Mouse (Mus musculus) lung, postnatal 25 days (tissue): ENCODE results near the gene Rchy1.

Experiments
- DNase-seq: peaks from one replicate; pipeline ENCODE4 v3.0.0; 2022; ENCODE audit warnings: low spot score

The Rchy1 gene

DNA sequence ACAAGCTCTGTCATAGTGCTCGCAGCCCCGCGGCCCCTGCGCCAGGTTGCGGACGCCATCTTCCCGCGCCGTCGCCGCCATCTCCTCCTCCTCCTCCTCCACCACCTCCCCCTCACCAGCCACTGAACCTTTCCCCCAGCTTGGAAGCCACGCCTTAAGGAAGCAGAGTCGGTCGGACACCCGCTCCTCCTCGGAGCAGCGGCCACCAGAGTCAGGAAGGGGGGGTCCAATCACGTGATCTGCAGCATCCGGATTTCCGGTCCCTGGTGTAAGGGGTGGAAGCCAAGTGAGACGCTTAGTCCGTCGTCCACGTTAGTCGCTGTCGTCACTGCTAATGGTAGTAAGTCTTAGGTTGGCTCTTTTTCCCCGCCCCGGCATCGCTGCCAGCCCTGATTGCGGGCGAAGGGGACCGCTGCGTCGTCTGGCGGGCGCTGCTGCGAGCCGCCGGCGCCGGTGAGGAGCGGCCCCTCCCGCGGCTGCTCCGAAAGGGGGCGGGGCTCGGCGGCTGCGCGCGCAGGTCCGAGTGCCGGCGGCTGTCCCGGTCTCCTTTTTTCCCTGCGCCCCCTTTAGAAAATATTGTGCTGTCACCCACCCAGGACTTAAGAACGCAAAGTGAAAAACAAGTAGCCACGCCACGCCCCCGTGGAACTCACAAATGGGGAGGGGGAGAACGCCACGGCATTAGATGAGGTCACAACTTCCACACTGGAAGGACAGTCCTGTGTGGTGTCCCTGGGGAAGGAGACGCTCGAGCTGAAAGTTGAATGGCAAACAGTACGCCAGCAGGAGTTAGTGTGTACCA lies at the start of gene Rchy1:
Gene Rchy1, minus strand, starts transcription at position 430 of the 802 bp plus-strand sequence.
- DNase-seq: peak; percentile 97

DNA sequence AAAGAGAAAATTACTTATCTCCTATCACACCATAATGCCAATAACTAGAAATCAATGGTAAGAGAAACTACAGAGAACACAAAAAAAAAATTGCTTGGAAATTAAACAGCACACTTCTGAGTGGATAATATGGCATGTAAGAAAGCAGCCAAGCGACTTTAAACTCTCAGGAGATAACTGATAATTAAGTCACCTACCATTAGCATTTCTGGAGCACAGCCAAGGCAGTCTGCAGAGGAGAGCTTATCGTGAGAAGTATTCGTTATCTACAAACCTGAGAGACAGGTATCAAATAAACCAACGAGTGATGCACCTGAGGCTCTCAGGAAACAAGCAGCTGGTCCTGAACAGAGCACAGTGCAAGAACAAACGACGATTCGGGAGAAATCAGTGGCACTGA lies 48.9 kb upstream of the Rchy1 start:
- DNase-seq: no peak

DNA sequence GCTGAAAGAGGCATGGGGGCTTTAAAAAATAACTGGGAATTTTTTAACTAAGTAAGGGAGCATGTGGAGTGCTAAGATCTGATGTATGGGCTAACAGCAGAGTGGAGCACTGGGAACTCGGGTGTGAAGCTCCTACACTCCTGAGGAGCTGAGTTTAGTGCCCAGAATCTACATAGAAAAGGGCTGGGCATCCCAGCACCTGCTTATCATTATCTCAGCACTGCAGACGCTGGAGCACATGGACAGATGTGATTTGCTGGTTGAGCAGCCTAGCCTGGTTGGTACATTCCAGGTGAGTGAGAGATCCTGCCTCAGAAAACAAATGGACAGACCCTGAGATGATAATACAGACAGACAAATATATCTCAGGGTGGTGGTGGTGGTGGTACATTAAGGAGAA lies 47.0 kb upstream of the Rchy1 start:
- DNase-seq: no peak

DNA sequence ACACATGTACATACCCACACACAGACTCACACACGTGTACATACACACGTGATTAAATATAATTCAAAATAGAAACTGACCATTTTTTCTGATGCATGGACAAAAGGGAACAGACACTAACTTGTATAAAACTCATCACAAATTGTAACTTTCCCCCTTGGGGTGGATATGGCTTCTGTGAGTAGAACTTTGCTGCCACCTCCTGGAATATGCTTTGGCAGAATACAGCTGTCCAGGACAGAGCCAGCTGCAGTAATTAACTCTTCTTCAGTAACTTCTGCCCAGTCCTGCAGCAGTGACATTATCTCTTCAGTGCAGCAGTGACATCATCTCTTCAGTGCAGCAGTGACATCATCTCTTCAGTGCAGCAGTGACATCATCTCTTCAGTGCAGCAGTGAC lies 40.1 kb upstream of the Rchy1 start:
- DNase-seq: peak; percentile 22

DNA sequence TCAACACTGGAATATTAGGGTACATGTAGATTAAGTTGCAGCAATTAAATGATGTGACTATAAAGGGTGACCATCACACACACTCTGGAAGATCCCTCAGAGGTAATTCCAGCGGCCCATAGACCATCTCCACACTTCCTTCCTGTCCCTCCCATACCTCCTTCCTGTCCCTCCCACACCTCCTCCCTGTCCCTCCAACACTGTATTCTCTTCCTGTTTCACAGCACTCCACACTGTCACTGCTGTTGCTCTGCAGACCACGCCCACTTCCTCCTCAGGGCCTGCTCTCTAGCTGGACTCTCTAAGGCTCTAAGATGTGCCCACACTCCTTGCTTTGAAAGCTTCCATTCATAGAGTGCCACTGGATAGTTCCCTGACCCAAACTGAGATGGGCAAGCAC lies 37.9 kb upstream of the Rchy1 start:
- DNase-seq: peak; percentile 35

DNA sequence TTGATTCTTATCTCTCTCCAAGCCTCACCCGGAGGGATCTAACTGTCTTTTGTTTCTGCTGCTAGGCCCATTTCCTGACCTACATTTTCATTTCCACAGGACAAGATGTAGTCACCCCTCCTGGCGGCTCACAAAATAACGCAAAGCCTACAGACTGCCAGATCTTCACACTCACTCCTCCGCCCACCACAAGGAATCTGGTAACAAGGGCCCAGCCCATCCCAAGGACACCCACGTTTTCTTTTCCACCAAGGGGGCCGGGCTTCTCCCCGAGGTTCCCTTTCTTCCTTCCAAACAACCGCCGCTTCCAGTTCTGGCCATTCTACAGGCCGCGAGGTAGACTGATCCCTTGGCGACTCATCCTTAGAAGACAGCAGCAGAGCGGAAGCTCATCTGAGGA lies 31.7 kb upstream of the Rchy1 start:
- DNase-seq: no peak

DNA sequence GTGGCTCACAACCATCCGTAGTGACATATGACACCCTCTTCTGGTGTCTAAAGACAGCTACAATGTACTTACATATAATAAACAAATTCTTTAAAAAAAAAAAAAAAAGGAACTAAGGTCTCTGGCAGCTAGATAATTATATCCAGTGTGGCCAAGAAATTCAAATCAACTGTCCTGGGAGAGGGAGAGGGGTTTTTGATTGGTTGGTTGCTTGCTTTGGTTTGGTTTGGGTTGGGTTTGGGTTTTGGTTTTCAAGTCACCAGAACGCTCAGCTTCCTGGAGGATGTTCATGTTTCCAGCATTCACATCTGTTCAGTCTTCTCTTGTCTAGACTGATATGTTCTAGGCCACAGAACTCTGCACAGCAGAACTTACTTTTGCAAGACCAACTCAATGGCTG lies 30.2 kb upstream of the Rchy1 start:
- no peak for DNase-seq

DNA sequence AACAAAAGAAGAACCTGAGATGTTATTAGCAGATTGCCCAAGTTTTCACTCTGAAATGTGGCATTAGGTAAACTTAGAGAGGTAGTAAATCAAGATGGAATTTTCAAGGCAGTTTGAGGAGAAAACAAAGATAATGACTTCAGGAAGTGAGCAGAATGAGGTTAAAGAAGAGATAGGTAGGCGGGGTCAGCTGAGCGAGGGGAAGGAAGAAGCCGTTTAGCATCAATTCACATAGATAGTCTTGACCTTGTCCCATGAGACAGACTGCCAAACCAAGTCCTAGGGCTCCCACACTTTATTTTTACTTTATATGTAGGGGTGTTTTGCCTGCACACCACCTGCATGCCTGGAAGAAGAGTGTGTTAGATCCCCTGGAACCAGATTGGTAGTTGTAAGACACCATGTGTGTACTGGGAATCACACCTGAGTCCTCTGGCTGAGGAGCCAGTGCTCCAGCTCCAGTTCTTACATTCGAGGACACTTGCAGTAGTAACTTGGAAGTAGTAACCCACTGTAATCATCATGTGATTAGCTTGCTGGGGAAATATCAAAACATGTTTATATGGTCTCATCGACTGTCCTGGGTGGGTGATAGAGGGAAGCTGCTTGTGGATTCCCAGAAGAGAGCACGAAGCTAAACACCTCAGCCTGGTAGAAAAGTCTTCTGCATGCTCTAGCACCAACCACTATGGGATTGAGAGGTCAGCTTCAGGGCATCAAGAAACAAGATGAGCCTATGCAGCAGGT lies 28.5 kb upstream of the Rchy1 start:
- no peak for DNase-seq

DNA sequence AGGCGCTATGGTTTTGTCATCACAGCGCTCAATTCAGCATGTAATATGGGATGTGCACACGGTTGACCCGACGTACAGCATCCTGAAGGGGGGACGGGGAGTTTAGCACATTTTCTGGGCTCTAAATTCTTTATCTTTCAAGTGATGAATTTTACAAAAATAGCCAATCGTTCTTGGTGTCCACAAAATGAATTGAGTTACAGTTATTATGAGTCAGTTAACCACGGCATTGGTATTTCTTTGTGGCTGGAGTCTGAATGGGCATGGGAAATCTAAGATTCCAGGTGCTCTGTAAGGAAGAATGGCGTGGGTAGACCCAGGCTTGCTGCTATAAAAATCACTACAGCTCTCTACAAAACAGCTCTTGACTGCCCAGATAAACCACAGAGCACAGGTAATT lies 26.4 kb upstream of the Rchy1 start:
- no peak for DNase-seq

DNA sequence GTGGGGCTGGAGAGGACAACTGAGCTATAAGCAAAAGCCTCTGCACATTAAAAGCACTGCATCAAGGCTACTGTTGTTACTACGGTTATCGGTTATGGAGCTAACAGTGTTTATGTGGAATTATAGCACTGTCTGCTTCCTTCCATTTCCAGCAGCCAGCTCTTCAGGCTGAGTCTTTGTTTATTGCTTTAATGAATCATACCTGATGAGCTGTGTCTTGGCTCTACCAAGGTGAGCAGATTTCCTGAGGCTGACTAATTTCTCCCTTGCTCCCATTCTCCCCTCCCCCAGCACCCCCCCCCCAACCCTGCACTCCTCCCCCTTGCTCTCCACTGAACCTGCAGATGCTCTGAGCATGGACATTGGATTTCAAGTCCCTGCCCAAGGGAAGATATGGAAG lies 24.9 kb upstream of the Rchy1 start:
- DNase-seq: no peak

DNA sequence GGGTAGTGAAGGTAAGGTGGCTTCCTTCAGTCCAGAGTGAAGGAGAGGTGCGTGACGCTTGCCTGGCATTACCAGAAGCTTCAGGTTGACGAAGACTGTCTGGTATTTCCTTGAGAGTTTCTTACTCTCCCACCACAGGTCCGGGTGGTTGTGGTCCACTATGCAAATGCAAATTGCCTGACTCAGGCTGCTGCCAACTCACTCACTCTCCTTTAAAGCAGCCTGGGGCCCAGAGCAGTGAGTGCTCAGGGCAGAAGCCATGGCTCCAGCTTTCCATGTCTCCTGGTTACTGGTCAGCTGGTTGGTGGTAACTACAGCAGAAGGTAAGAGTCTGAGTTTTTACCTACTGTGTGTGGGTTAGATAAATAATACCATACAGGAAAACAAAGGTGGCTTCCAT lies 24.4 kb upstream of the Rchy1 start, which contains the start of gene Odaph:
Gene Odaph, plus strand, starts transcription at position 240 of the 400 bp plus-strand sequence.
- DNase-seq: no peak

DNA sequence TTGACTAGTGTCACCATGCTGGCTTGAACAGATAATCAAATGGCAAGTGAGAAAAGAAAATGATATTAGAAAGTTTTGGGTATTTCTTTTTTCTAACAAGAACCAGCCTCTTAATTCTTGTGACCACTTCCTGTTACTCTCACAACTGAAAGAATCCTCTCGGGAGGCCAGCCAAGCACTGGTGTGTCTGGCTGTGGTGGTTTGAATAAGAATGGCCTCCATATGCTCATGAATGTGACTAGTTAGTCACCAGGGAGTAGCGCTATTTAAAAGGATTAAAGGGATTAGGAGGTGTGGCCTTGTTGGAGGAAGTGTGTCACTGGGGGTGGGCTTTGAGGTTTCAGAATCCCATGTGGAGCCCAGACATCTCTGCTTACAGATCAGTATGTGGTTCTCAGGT lies 22.9 kb upstream of the Rchy1 start:
- DNase-seq: no peak

DNA sequence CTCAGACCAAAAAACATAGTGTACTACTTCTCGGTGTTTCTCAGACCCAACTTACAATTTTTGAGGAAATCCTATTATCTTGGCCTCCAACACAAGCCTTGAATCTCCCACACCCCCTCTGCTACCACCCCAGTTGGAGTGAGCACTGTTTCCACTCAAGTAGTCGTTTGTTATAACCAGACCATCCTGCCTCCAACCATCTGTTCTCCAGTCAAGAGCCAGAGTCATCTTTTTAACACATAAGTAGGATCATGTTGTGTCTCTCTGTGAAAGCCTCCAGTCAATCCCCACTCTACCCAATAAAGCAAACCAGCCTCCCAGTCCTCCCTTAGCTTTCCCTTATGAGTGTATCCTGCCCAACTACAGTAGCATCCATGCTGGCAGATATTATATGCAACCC lies 20.6 kb upstream of the Rchy1 start:
- DNase-seq: no peak

DNA sequence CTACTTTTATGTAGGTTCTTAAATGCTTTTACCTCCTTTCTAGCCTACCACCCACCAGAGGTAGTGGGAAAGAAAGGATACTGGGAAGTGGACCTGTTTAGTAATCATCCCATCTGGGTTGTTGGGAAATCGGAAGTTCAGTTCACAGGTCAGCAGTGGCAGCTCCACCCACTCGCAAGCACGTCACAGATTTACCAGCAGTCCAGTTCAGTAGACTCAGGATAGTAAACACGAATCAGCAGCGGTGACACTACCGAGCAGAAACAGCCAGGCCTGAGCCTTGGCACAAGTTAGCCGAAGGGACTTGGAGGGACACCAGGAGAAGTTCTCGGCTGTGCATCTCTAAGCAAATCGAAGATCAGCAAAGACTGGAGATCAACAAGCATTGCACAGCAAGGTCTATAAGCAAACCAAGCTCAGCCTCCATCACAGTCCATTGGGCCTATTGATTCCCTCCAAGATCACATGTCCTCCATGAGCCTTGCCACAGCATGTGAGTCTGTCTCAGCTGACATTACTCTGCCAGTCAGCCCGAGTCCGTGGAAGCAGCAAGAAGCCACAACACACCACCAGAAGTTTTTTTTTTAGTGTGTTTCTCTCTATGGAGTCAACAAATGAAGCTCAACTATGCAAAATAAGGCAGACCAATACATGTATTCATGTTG lies 18.4 kb upstream of the Rchy1 start:
- DNase-seq: no peak

DNA sequence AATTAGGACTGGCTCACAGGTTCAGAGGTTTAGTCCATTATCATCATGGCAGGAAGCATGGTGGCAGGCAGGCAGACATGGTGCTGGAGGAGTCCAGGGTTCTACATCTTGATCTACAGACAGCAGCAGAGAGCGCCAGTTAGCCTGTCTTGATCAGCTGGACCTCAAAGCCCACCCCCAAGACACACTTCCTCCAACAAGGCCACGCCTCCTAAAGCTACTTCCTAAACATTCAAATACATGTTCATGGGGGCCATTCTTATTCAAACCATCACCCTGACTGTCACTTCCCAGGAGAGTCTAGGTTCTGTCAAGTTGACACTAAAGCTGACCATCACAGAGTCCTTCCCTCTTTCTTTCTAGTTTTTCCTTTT lies 14.5 kb upstream of the Rchy1 start:
- no peak for DNase-seq

DNA sequence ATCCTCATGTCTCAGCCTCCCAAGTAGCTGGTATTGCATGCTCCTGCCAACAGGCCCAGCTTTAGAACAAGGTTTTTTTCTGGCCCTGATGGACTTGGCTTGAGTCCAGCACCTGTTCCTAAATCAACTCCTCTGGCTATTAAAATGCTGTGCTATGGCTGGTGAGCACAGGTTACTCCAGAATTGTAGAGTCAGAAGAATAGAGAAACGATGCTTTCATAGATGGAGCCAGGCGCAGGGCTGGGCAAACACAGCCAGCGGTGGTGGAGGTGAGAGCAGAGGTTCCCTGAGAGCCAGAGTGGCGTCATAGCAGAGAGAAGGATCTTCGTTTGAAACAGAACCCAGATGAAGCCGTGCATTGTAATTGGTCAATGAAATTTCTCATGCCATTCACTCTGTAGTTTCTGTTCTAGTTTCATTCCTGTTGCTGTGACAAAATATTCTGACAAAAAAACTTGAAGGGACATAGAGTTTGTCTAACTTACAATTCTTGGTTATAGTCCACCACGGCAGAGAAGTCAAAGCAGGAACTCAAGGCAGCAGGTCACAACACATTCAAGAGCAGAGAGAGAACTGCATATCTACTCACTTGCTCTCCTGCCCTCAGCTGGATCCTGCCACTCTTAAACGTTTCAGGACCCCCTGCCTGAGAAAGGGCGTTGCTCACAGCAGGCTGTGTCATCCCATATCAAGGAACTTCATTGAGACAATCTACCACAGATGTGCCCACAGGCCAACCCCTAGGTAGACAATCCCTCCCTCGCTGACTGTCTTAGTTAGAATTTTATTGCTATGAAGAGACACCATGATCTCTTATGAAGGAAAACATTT lies 13.9 kb upstream of the Rchy1 start:
- no peak for DNase-seq

DNA sequence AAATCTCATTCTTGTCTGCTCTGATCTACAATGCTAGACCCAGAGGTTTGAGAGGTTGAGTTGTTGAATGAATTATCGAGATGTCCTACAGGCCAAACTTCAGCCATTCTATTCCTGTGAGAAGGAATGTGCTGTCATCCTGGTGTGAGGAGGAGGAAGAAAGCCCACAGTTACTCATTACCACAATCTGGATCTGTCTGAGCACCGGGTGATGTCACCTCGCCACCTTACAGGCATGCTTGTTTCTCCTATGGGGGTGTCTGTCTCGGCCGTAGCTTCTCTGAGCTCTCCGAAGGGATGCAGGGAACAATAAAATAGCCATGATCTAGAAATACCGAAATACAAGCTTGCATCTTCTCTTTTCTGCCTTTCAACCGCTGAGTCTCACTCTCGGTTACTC lies 12.9 kb upstream of the Rchy1 start:
- no peak for DNase-seq

DNA sequence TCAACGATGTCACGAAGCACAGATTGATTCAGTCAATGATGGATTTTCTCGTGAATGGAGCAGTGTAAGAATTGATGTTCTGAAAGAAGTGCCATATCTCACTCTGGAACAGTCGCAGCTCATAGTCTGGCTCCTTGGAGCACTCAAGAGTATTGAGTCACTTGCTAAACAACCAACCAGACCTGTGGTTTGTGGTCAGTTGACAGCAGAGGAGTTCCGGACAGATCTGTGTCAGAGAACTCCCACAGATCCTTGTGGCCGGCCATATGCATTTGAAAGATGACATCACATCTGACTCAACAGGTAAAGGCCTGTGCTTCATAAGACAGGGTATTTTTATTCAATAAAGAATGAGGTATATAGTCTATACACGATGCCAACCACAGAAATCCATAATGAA lies 11.1 kb upstream of the Rchy1 start:
- no peak for DNase-seq

DNA sequence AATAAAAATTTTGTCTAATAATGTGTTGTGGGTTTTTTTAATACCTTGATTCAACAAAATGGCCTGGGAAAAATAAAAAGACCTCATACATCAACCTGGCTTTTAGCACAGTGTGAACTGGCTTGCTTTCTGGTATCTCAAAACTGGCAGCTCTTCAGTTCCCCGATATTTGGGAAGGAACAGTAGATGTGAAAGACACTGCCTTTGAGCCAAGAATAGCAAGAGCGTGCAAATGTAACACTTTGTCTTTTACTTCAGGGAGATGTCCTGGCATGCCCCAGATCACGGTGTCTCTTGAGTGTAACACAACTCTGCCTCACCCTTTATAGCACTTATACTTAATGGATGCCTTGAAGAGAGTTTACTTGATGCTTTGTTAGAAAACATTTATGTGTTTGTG lies 9.2 kb upstream of the Rchy1 start:
- no peak for DNase-seq

DNA sequence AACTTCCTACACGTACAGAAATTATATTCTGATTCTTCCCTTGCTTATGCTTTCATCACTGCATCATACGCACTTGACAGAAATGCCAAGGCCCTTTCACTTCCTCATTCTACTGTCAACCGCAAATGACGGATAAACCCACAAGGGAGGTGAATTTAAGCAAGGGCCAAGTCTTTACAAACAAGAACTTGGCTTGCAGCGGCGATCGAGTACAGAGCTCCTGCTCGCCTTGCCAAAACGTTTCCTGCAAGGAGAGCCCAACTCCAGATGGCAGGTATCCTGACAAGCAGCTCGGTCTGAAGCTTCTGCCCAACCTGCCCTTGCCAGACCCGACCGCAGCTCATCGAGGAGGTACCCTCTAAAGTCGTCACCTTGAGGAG lies 619 bp downstream of the Rchy1 start:
- peak; percentile 83 for DNase-seq

DNA sequence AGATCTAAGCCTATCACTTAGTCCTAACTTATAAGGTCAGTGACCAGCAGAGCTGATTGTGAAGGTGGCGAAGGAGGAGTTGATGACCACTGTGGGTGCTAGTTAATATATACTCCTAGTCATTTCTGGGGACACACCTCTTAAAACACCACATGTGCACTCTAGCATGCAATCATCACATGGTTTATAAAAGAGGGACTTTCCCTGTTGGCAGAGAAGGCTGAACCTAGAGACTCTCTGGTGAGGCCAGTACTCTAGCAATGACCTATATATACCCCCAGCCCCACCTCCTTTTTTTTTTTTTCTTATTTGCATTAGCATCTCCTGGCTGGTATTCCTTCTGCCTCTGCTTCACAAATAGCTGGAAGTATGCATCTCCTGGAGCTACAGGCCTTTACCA lies 1.5 kb downstream of the Rchy1 start:
- peak; percentile 21 for DNase-seq

DNA sequence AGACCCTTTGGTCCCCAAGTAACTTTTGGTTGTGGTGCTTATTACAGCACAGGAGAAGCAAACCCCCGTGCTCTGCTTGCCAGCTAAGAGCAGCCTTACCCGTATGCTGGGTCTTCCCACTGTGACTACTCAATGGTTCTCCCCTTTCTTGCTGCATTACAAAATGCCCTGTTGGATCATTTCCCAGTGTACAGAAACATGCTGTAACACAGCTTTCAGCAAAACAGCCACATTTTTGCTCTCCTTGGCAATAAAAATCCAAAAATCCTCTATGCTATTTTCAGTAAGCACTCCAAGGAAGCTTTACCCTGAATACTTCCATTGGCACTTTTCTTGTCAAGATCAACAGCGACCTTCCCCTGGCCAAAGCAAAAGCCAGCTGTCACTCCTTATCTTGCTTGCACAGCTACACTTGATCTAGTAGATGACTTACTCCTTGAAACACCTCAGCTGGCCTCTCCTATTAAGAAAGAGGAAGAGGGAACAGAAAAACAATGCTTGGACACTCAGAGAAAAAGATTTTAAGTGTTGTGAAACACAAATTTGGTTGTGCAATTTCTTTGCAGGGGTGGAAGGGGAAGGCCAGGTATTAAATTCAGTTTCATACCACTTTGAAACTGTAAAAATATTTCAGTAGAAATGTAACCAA lies 2.1 kb downstream of the Rchy1 start:
- DNase-seq: peak; percentile 72
